In the genomic region with DNA sequence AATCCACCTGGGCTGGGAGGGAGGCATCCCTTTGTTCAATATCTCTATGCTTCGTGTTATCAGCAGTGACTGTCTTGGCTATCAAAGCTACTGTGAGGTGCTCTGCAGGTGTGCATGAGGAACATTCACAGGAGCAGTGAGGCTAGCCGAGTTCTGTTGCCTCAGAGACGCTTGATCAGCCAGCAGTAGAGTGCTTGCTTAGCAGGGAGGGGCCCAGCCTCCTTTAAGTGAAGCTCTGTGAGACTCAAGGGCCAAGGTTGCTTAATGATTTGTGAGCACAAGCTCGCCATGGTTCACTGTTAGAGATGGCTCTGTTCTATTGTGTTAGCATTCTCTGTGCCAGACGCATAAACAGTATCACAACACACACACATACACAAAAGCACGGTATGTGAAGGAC, we compare ENCODE assay signal across 22 mouse cellular contexts. TPM values are rescaled to one million over a fixed set of nuclear protein-coding genes. Genes with fewer than 3 reads are reported as not detected.
DNase-seq lines count a peak whose midpoint lies in the region; ATAC-seq and TF ChIP-seq lines count a peak whose summit lies in the region.
"Had no signal": no experiment of that assay in that cellular context is flagged by ENCODE, and none has a peak within 500 bp of the region (broad histone marks: within the 10 kb centered on the region; RNA-seq: fewer than 3 reads in every experiment).

No protein-coding gene starts in this region.

- 41% methylated on average over 6 of the region's 6 CpGs for WGBS in kidney, postnatal 0 days
- WGBS in lung, embryonic 15.5 days: 53% methylated on average over 6 of the region's 6 CpGs
- WGBS in stomach, postnatal 0 days: 51% methylated on average over 6 of the region's 6 CpGs

- peaks cover 20% of the 10 kb centered on the region for H3K4me1 ChIP-seq in kidney, postnatal 0 days (replicated peaks; ENCODE audit: insufficient read depth, low read length)
- H3K4me1 ChIP-seq in lung, embryonic 15.5 days: peaks cover 16% of the 10 kb centered on the region
- no peaks in the 10 kb centered on the region for H3K4me1 ChIP-seq in stomach, postnatal 0 days (replicated peaks; ENCODE audit: control insufficient read depth, insufficient read depth)
- H3K4me1 ChIP-seq: limb, embryonic 15.5 days had no signal

- H3K4me3 ChIP-seq in kidney, postnatal 0 days (replicated peaks; ENCODE audit: low read depth, low read length): no peak overlapping the region
- H3K4me3 ChIP-seq in lung, embryonic 15.5 days: no peak overlapping the region
- H3K4me3 ChIP-seq in stomach, postnatal 0 days (ENCODE audit: low read depth, low read length): no peak overlapping the region
- H3K4me3 ChIP-seq: heart, embryonic 10.5 days; limb, embryonic 15.5 days; midbrain, embryonic 12.5 days; myocyte had no signal

- no peaks in the 10 kb centered on the region for H3K36me3 ChIP-seq in kidney, postnatal 0 days (ENCODE audit: insufficient read depth, low read length)
- no peaks in the 10 kb centered on the region; the same call in 1 of the 2 replicates for H3K36me3 ChIP-seq in lung, embryonic 15.5 days
- no peaks in the 10 kb centered on the region for H3K36me3 ChIP-seq in stomach, postnatal 0 days (ENCODE audit: control insufficient read depth, insufficient read depth, low read length)

- H3K27ac ChIP-seq in kidney, postnatal 0 days: peak overlapping the region; percentile 88
- peak overlapping the region; percentile 53 for H3K27ac ChIP-seq in lung, embryonic 15.5 days
- H3K27ac ChIP-seq in stomach, postnatal 0 days (replicated peaks): no peak overlapping the region
- H3K27ac ChIP-seq: heart, embryonic 10.5 days; limb, embryonic 15.5 days; midbrain, embryonic 12.5 days had no signal

- peak; percentile 31 for DNase-seq in adrenal gland, postnatal 14 days
- no peak for DNase-seq in adrenal gland, postnatal 10 days
- peak; percentile 72 for DNase-seq in kidney, postnatal 0 days (ENCODE audit: low spot score)
- peak; percentile 56 for DNase-seq in stomach, postnatal 0 days (ENCODE audit: low spot score)
- no peak for DNase-seq in right cerebral cortex, postnatal 14 days
- DNase-seq in left cerebral cortex, adult 18-20 months (ENCODE audit: low spot score in 2 of 2): no peak
- DNase-seq in testis, postnatal 14 days (ENCODE audit: low spot score): no peak
- DNase-seq: cerebellum, adult 18-20 months; forebrain, postnatal 0 days; gastrocnemius, postnatal 14 days; heart, postnatal 36 days; liver, postnatal 0 days; right cerebral cortex, adult 18-20 months; thymus, postnatal 36 days had no signal

- H3K4me2 ChIP-seq in kidney, postnatal 0 days (ENCODE audit: low read length): no peak overlapping the region
- H3K4me2 ChIP-seq in lung, embryonic 15.5 days: no peak overlapping the region
- H3K4me2 ChIP-seq in stomach, postnatal 0 days (replicated peaks; ENCODE audit: low read depth): no peak overlapping the region
- H3K4me2 ChIP-seq: limb, embryonic 15.5 days; midbrain, embryonic 12.5 days had no signal

- H3K27me3 ChIP-seq in kidney, postnatal 0 days (ENCODE audit: insufficient read depth, low read length): no peaks in the 10 kb centered on the region
- no peaks in the 10 kb centered on the region for H3K27me3 ChIP-seq in lung, embryonic 15.5 days
- H3K27me3 ChIP-seq in stomach, postnatal 0 days (ENCODE audit: control insufficient read depth, insufficient read depth, low read length): no peaks in the 10 kb centered on the region
- H3K27me3 ChIP-seq: CH12.LX; midbrain, embryonic 12.5 days; Patski had no signal

- H3K9ac ChIP-seq in kidney, postnatal 0 days (ENCODE audit: low read depth, low read length): no peak overlapping the region
- H3K9ac ChIP-seq in lung, embryonic 15.5 days: no peak overlapping the region
- H3K9ac ChIP-seq in stomach, postnatal 0 days (ENCODE audit: low read length): no peak overlapping the region
- H3K9ac ChIP-seq: forebrain, postnatal 0 days; limb, embryonic 15.5 days; liver, postnatal 0 days; midbrain, embryonic 12.5 days had no signal

- H3K9me3 ChIP-seq in kidney, postnatal 0 days (replicated peaks; ENCODE audit: low read length): no peaks in the 10 kb centered on the region
- H3K9me3 ChIP-seq in lung, embryonic 15.5 days: no peaks in the 10 kb centered on the region
- H3K9me3 ChIP-seq in stomach, postnatal 0 days (ENCODE audit: control insufficient read depth, low read length): no peaks in the 10 kb centered on the region
- H3K9me3 ChIP-seq: heart, embryonic 10.5 days; limb, embryonic 15.5 days; midbrain, embryonic 12.5 days had no signal

- TF ChIP-seq CTCF in kidney, postnatal 0 days (IDR thresholded peaks at IDR 0.05; ENCODE audit: low read depth): no peak
- no peak for TF ChIP-seq CTCF in stomach, postnatal 0 days (IDR thresholded peaks at IDR 0.05; ENCODE audit: low read depth)

- peak; percentile 52 for ATAC-seq in kidney, postnatal 0 days (replicated peaks; ENCODE audit: low FRiP score, low read depth)
- peak; percentile 20; the same call in 1 of the 2 replicates for ATAC-seq in lung, embryonic 15.5 days (ENCODE audit: borderline replicate concordance, extremely low read depth, low FRiP score, low TSS enrichment)
- ATAC-seq in stomach, postnatal 0 days (ENCODE audit: low FRiP score, low TSS enrichment): peak; percentile 65; the same call in 1 of the 2 replicates
- ATAC-seq: forebrain, postnatal 0 days; hindbrain, embryonic 16.5 days; liver, postnatal 0 days; Patski had no signal

- TF ChIP-seq EP300 in stomach, postnatal 0 days (optimal IDR thresholded peaks at IDR 0.05): no peak

RNA-seq across cellular contexts. Expression of a gene that starts 8.2 kb away (rescaled TPM):
- total RNA-seq in adrenal gland, postnatal 14 days (2021): 25.5 and 29.9 TPM in 2 replicates
- 10 to 100 TPM; 19.7 to 24.3 TPM for total RNA-seq in adrenal gland, postnatal 10 days (2021)
- 16.3 and 16.7 TPM in 2 replicates for polyA plus RNA-seq in kidney, postnatal 0 days (2015; fragmentation: Nextera tagmentation; extraction: Ambion mirVana)
- 19.9 and 22.9 TPM in 2 replicates for polyA plus RNA-seq in lung, embryonic 15.5 days (2015; fragmentation: Nextera tagmentation; extraction: Ambion mirVana)
- 9.9 and 11.0 TPM in 2 replicates for polyA plus RNA-seq in stomach, postnatal 0 days (2015; fragmentation: Nextera tagmentation; extraction: Ambion mirVana)
- 10 to 100 TPM; 22.5 to 25.4 TPM for total RNA-seq in left cerebral cortex, adult 18-20 months (2021)

RNA-seq across cellular contexts. Expression of a gene that starts 15.2 kb away (rescaled TPM):
- total RNA-seq in adrenal gland, postnatal 14 days (2021): 24.4 and 26.8 TPM in 2 replicates
- total RNA-seq in adrenal gland, postnatal 10 days (2021): 10 to 100 TPM; 30.8 to 37.5 TPM
- polyA plus RNA-seq in kidney, postnatal 0 days (2015; fragmentation: Nextera tagmentation; extraction: Ambion mirVana): 40.9 and 41.2 TPM in 2 replicates
- 22.2 and 23.7 TPM in 2 replicates for polyA plus RNA-seq in lung, embryonic 15.5 days (2015; fragmentation: Nextera tagmentation; extraction: Ambion mirVana)
- 18.7 and 19.1 TPM in 2 replicates for polyA plus RNA-seq in stomach, postnatal 0 days (2015; fragmentation: Nextera tagmentation; extraction: Ambion mirVana)
- 10 to 100 TPM; 62.8 to 63.7 TPM for total RNA-seq in left cerebral cortex, adult 18-20 months (2021)

RNA-seq across cellular contexts. Expression of a gene that starts 15.2 kb away (rescaled TPM):
- total RNA-seq in adrenal gland, postnatal 14 days (2021): 0.11 TPM in 1 of 2 replicates, not detected in the other
- total RNA-seq in adrenal gland, postnatal 10 days (2021): under 1 TPM; 0.09 TPM
- polyA plus RNA-seq in kidney, postnatal 0 days (2015; fragmentation: Nextera tagmentation; extraction: Ambion mirVana): 0.32 and 0.37 TPM in 2 replicates
- 0.31 and 0.39 TPM in 2 replicates for polyA plus RNA-seq in lung, embryonic 15.5 days (2015; fragmentation: Nextera tagmentation; extraction: Ambion mirVana)
- 0.05 and 0.08 TPM in 2 replicates for polyA plus RNA-seq in stomach, postnatal 0 days (2015; fragmentation: Nextera tagmentation; extraction: Ambion mirVana)
- total RNA-seq in left cerebral cortex, adult 18-20 months (2021): 1 to 10 TPM; 4.0 to 5.0 TPM

RNA-seq across cellular contexts. Expression of a gene that starts 20.9 kb away (rescaled TPM):
- total RNA-seq in adrenal gland, postnatal 14 days (2021): 16.4 and 23.5 TPM in 2 replicates
- 10 to 100 TPM; 23.0 to 32.1 TPM for total RNA-seq in adrenal gland, postnatal 10 days (2021)
- 43.9 and 45.8 TPM in 2 replicates for polyA plus RNA-seq in kidney, postnatal 0 days (2015; fragmentation: Nextera tagmentation; extraction: Ambion mirVana)
- polyA plus RNA-seq in lung, embryonic 15.5 days (2015; fragmentation: Nextera tagmentation; extraction: Ambion mirVana): 19.3 and 21.5 TPM in 2 replicates
- 7.5 and 8.9 TPM in 2 replicates for polyA plus RNA-seq in stomach, postnatal 0 days (2015; fragmentation: Nextera tagmentation; extraction: Ambion mirVana)
- 100 to 1,000 TPM in 1 of 2 experiments, 10 to 100 TPM in 1; 99.3 to 112 TPM for total RNA-seq in left cerebral cortex, adult 18-20 months (2021)
- total RNA-seq: CH12.LX had no signal

RNA-seq across cellular contexts. Expression of a gene that starts 30.9 kb away (rescaled TPM):
- 147 and 153 TPM in 2 replicates for total RNA-seq in adrenal gland, postnatal 14 days (2021)
- 100 to 1,000 TPM; 154 to 156 TPM for total RNA-seq in adrenal gland, postnatal 10 days (2021)
- 238 and 249 TPM in 2 replicates for polyA plus RNA-seq in kidney, postnatal 0 days (2015; fragmentation: Nextera tagmentation; extraction: Ambion mirVana)
- polyA plus RNA-seq in lung, embryonic 15.5 days (2015; fragmentation: Nextera tagmentation; extraction: Ambion mirVana): 241 and 245 TPM in 2 replicates
- polyA plus RNA-seq in stomach, postnatal 0 days (2015; fragmentation: Nextera tagmentation; extraction: Ambion mirVana): 136 and 140 TPM in 2 replicates
- total RNA-seq in left cerebral cortex, adult 18-20 months (2021): 100 to 1,000 TPM; 485 to 490 TPM

Comparison
In these comparisons a context has a peak if more than half of its experiments do, and no peak if none do; other contexts are left out.
1. DNase-seq: peak in adrenal gland, postnatal 14 days (single experiment), kidney, postnatal 0 days (single experiment) and stomach, postnatal 0 days (single experiment); none in adrenal gland, postnatal 10 days (single experiment), right cerebral cortex, postnatal 14 days (single experiment), left cerebral cortex, adult 18-20 months (0 of 2) and testis, postnatal 14 days (single experiment).
2. Peak in every context shown above with its lines, with median percentiles within 50 percentile points of each other: ATAC-seq.